Mouse (Mus musculus): ENCODE measurements around the gene Narf. TPM values are rescaled to one million over a fixed set of nuclear protein-coding genes. Genes with fewer than 3 reads are reported as not detected.

Narf gene
- total RNA-seq, 2 experiments from 2014 or later, result 67.6 to 80.3 TPM

- no peak for DNase-seq (ENCODE audit: extremely low spot score in 1 of 2, low spot score in 2 of 2)
- intact Hi-C loops (cut with DNase I), result no loop called here
Observed at GRCm38 (mm10) chr11:121231628-121232291, 5.3 kb upstream of the Narf start.

GRCm38 (mm10) chr11:121232706-121233105 lies 4.3 kb upstream of the Narf start:
- no peak for DNase-seq (ENCODE audit: extremely low spot score in 1 of 2, low spot score in 2 of 2)
- intact Hi-C loops (cut with DNase I), result no loop called here

GRCm38 (mm10) chr11:121235475-121236238 lies 1.4 kb upstream of the Narf start:
- peak in 1 of 2 experiments; percentile 56 for DNase-seq (ENCODE audit: extremely low spot score in 1 of 2, low spot score in 2 of 2)
- intact Hi-C loops (cut with DNase I), result no loop called here

- DNase-seq (ENCODE audit: extremely low spot score in 1 of 2, low spot score in 2 of 2), result peak in 1 of 2 experiments; percentile 42
- intact Hi-C loops (cut with DNase I), result no loop called here
Observed at GRCm38 (mm10) chr11:121237345-121238128, 484 bp downstream of the Narf start.

GRCm38 (mm10) chr11:121239669-121240068 lies 2.6 kb downstream of the Narf start:
- DNase-seq (ENCODE audit: extremely low spot score in 1 of 2, low spot score in 2 of 2), result no peak
- intact Hi-C loops (cut with DNase I), result no loop called here

- no peak for DNase-seq (ENCODE audit: extremely low spot score in 1 of 2, low spot score in 2 of 2)
- intact Hi-C loops (cut with DNase I), result loop anchor here (5.0 kb wide), 1 partner anchor 82 kb away; no protein-coding TSS in a partner anchor
Observed at GRCm38 (mm10) chr11:121250196-121250595, 13.1 kb downstream of the Narf start.

GRCm38 (mm10) chr11:121259160-121260100 lies 22.4 kb downstream of the Narf start, which contains the start of gene Foxk2:
Foxk2 (plus strand) TSS chr11:121259990.
- peak; percentile 85 to 97 for DNase-seq (ENCODE audit: extremely low spot score in 1 of 2, low spot score in 2 of 2)
- intact Hi-C loops (cut with DNase I), result no loop called here

- intact Hi-C loops (cut with DNase I), result no loop called here
- DNase-seq (ENCODE audit: extremely low spot score in 1 of 2, low spot score in 2 of 2), result peak in 1 of 2 experiments; percentile 60
Observed at GRCm38 (mm10) chr11:121260211-121260906, 23.3 kb downstream of the Narf start.

- no peak for DNase-seq (ENCODE audit: extremely low spot score in 1 of 2, low spot score in 2 of 2)
- intact Hi-C loops (cut with DNase I), result no loop called here
Observed at GRCm38 (mm10) chr11:121261074-121261473, 24.0 kb downstream of the Narf start.

- no peak for DNase-seq (ENCODE audit: extremely low spot score in 1 of 2, low spot score in 2 of 2)
- intact Hi-C loops (cut with DNase I), result no loop called here
Observed at GRCm38 (mm10) chr11:121277516-121277915, 40.5 kb downstream of the Narf start.

GRCm38 (mm10) chr11:121278011-121278410 lies 41.0 kb downstream of the Narf start:
- DNase-seq (ENCODE audit: extremely low spot score in 1 of 2, low spot score in 2 of 2), result no peak
- intact Hi-C loops (cut with DNase I), result no loop called here

GRCm38 (mm10) chr11:121282911-121283310 lies 45.9 kb downstream of the Narf start:
- DNase-seq (ENCODE audit: extremely low spot score in 1 of 2, low spot score in 2 of 2), result no peak
- intact Hi-C loops (cut with DNase I), result no loop called here

GRCm38 (mm10) chr11:121289859-121290258 lies 52.8 kb downstream of the Narf start:
- DNase-seq (ENCODE audit: extremely low spot score in 1 of 2, low spot score in 2 of 2), result no peak
- intact Hi-C loops (cut with DNase I), result no loop called here

- intact Hi-C loops (cut with DNase I), result no loop called here
- DNase-seq (ENCODE audit: extremely low spot score in 1 of 2, low spot score in 2 of 2), result no peak
Observed at GRCm38 (mm10) chr11:121294771-121295170, 57.7 kb downstream of the Narf start.

GRCm38 (mm10) chr11:121298493-121298892 lies 61.4 kb downstream of the Narf start:
- intact Hi-C loops (cut with DNase I), result no loop called here
- DNase-seq (ENCODE audit: extremely low spot score in 1 of 2, low spot score in 2 of 2), result no peak

GRCm38 (mm10) chr11:121300265-121300664 lies 63.2 kb downstream of the Narf start:
- no peak for DNase-seq (ENCODE audit: extremely low spot score in 1 of 2, low spot score in 2 of 2)
- intact Hi-C loops (cut with DNase I), result no loop called here

GRCm38 (mm10) chr11:121305371-121305770 lies 68.3 kb downstream of the Narf start:
- DNase-seq (ENCODE audit: extremely low spot score in 1 of 2, low spot score in 2 of 2), result peak in 1 of 2 experiments; percentile 29

More at GRCm38 (mm10) chr11:121305371-121305770, 68.3 kb downstream of the Narf start:
- intact Hi-C loops (cut with DNase I), result no loop called here
